Mouse (Mus musculus) bone marrow, adult 2 months (tissue): Measurements from ENCODE around the gene Art5.

Source experiments
- CTCF ChIP-seq: fragments of 200-500 bp; IDR thresholded peaks from 2 replicates; pipeline ENCODE4 v1.5.1; 2011; ENCODE audit warnings: low read length, control low read depth; ENCODE audit not compliant: control insufficient read depth, insufficient read depth
- POLR2A ChIP-seq: fragments of 200-500 bp; IDR thresholded peaks from 2 replicates; pipeline ENCODE4 v1.6.1; 2011; ENCODE audit warnings: low read depth, mild to moderate bottlenecking, control low read depth, low read length, borderline replicate concordance; ENCODE audit not compliant: control insufficient read depth

DNA sequence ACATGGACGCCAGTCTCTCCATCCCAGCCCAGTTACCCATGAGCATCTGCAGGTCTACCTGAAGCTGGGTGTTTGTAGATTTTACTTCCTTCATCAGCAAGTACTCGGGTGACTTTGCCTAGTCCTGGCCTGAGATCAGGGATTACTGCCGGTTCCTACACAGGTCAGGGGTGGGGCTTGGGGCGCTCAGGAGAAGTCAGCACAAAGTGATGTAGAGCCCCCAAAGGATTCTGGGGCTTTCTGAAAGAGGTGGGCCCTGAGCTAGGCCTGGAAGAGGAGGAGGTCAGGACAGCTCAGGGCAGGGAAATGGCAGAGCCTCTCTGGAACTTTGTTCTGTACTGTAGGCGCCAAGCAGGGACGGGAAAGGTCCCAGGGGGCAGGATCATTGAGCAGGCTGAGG, 6.6 kb downstream of the Art5 start:
- no peak for TF ChIP-seq POLR2A
- no peak for TF ChIP-seq CTCF
